Mouse (Mus musculus) c-Kit-positive CD71-positive TER-119-positive erythroid progenitor cells, embryonic 14.5 days (primary cell): ENCODE measurements around the gene Tm6sf1.
"Not testable (repeated sequence)": the region's sequence is repeated elsewhere in the genome, so short reads cannot be mapped to it uniquely, and the experiment has no call there.

ENCODE experiments used
- DNase-seq: peaks from one replicate; pipeline ENCODE4 v3.0.0-alpha.2; 2013; ENCODE audit warnings: low spot score

The Tm6sf1 gene

GRCm38 (mm10) chr7:81858968-81859721 lies at the start of gene Tm6sf1:
TSS of gene Tm6sf1 (plus strand) at chr7:81859001.
- DNase-seq = no peak

GRCm38 (mm10) chr7:81824906-81825305 lies 33.9 kb upstream of the Tm6sf1 start:
- no peak for DNase-seq

GRCm38 (mm10) chr7:81825381-81825780 lies 33.4 kb upstream of the Tm6sf1 start:
- DNase-seq = no peak

- DNase-seq = peak; percentile 43
Measured at GRCm38 (mm10) chr7:81827806-81828667, 30.8 kb upstream of the Tm6sf1 start.

GRCm38 (mm10) chr7:81828681-81829378 lies 30.0 kb upstream of the Tm6sf1 start:
- DNase-seq = peak; percentile 30

- DNase-seq = peak; percentile 76
Measured at GRCm38 (mm10) chr7:81829379-81829894, 29.4 kb upstream of the Tm6sf1 start, which contains the start of gene Btbd1. TSS of gene Btbd1 (minus strand) at chr7:81829431.

GRCm38 (mm10) chr7:81834847-81835246 lies 24.0 kb upstream of the Tm6sf1 start:
- DNase-seq = no peak

- no peak for DNase-seq
Measured at GRCm38 (mm10) chr7:81835430-81835829, 23.4 kb upstream of the Tm6sf1 start.

GRCm38 (mm10) chr7:81837771-81838170 lies 21.0 kb upstream of the Tm6sf1 start:
- DNase-seq = not testable (repeated sequence)

GRCm38 (mm10) chr7:81839746-81840145 lies 19.1 kb upstream of the Tm6sf1 start:
- DNase-seq = no peak

- no peak for DNase-seq
Measured at GRCm38 (mm10) chr7:81840661-81841181, 18.1 kb upstream of the Tm6sf1 start.

- DNase-seq = no peak
Measured at GRCm38 (mm10) chr7:81841439-81841838, 17.4 kb upstream of the Tm6sf1 start.

- no peak for DNase-seq
Measured at GRCm38 (mm10) chr7:81842141-81842540, 16.7 kb upstream of the Tm6sf1 start.

- no peak for DNase-seq
Measured at GRCm38 (mm10) chr7:81842998-81843397, 15.8 kb upstream of the Tm6sf1 start.

GRCm38 (mm10) chr7:81843903-81844302 lies 14.9 kb upstream of the Tm6sf1 start:
- DNase-seq = no peak

GRCm38 (mm10) chr7:81844801-81845200 lies 14.0 kb upstream of the Tm6sf1 start:
- no peak for DNase-seq

GRCm38 (mm10) chr7:81845313-81845712 lies 13.5 kb upstream of the Tm6sf1 start:
- DNase-seq = no peak

GRCm38 (mm10) chr7:81846008-81846407 lies 12.8 kb upstream of the Tm6sf1 start:
- no peak for DNase-seq

GRCm38 (mm10) chr7:81847010-81847409 lies 11.8 kb upstream of the Tm6sf1 start:
- DNase-seq = no peak

- DNase-seq = no peak
Measured at GRCm38 (mm10) chr7:81847777-81848176, 11.0 kb upstream of the Tm6sf1 start.

- DNase-seq = no peak
Measured at GRCm38 (mm10) chr7:81849214-81849613, 9.6 kb upstream of the Tm6sf1 start.

- no peak for DNase-seq
Measured at GRCm38 (mm10) chr7:81849633-81850032, 9.2 kb upstream of the Tm6sf1 start.
